Mouse (Mus musculus): ENCODE data around the gene Ephb6.

Gene Ephb6

GRCm38 (mm10) chr6:41622661-41623060, 17.4 kb downstream of the Ephb6 start:
- DNase-seq (ENCODE audit: low spot score), result no peak

GRCm38 (mm10) chr6:41628180-41628579, 22.9 kb downstream of the Ephb6 start:
- no peak for DNase-seq (ENCODE audit: low spot score)

GRCm38 (mm10) chr6:41630791-41631190, 25.5 kb downstream of the Ephb6 start:
- DNase-seq (ENCODE audit: low spot score), result no peak

GRCm38 (mm10) chr6:41631549-41631948, 26.3 kb downstream of the Ephb6 start:
- no peak for DNase-seq (ENCODE audit: low spot score)

GRCm38 (mm10) chr6:41635211-41635610, 29.9 kb downstream of the Ephb6 start:
- DNase-seq (ENCODE audit: low spot score), result no peak

- no peak for DNase-seq (ENCODE audit: low spot score)
Measured at GRCm38 (mm10) chr6:41636178-41636577, 30.9 kb downstream of the Ephb6 start, which contains the start of gene Trpv6. Trpv6 (minus strand) TSS chr6:41636405.

GRCm38 (mm10) chr6:41637393-41637792, 32.1 kb downstream of the Ephb6 start:
- DNase-seq (ENCODE audit: low spot score), result no peak

GRCm38 (mm10) chr6:41637927-41638506, 32.7 kb downstream of the Ephb6 start:
- no peak for DNase-seq (ENCODE audit: low spot score)

GRCm38 (mm10) chr6:41640449-41640848, 35.2 kb downstream of the Ephb6 start:
- no peak for DNase-seq (ENCODE audit: low spot score)

- no peak for DNase-seq (ENCODE audit: low spot score)
Measured at GRCm38 (mm10) chr6:41641173-41641866, 36.0 kb downstream of the Ephb6 start.

GRCm38 (mm10) chr6:41642765-41643164, 37.5 kb downstream of the Ephb6 start:
- DNase-seq (ENCODE audit: low spot score), result no peak

- no peak for DNase-seq (ENCODE audit: low spot score)
Measured at GRCm38 (mm10) chr6:41643227-41643626, 37.9 kb downstream of the Ephb6 start.

GRCm38 (mm10) chr6:41646220-41646619, 40.9 kb downstream of the Ephb6 start:
- DNase-seq (ENCODE audit: low spot score), result no peak

GRCm38 (mm10) chr6:41646672-41647071, 41.4 kb downstream of the Ephb6 start:
- DNase-seq (ENCODE audit: low spot score), result no peak

GRCm38 (mm10) chr6:41653173-41653572, 47.9 kb downstream of the Ephb6 start:
- DNase-seq (ENCODE audit: low spot score), result no peak

GRCm38 (mm10) chr6:41654648-41655047, 49.4 kb downstream of the Ephb6 start:
- no peak for DNase-seq (ENCODE audit: low spot score)

- DNase-seq (ENCODE audit: low spot score), result no peak
Measured at GRCm38 (mm10) chr6:41658487-41658886, 53.2 kb downstream of the Ephb6 start.

- no peak for DNase-seq (ENCODE audit: low spot score)
Measured at GRCm38 (mm10) chr6:41662320-41662719, 57.0 kb downstream of the Ephb6 start.
